Mouse (Mus musculus) olfactory bulb, adult 2 months (tissue): ENCODE measurements around the gene Tbc1d10a.

ENCODE experiments used
- CTCF ChIP-seq: fragments of 200-500 bp; IDR thresholded peaks from 2 replicates; pipeline ENCODE4 v1.5.1; 2012; ENCODE audit warnings: low read depth, mild to moderate bottlenecking, low read length, moderate library complexity; ENCODE audit not compliant: insufficient read depth
- POLR2A ChIP-seq: fragments of 200-500 bp; IDR thresholded peaks from 2 replicates; pipeline ENCODE4 v1.6.1; 2012; ENCODE audit warnings: mild to moderate bottlenecking, low read depth, low read length, moderate library complexity; ENCODE audit not compliant: insufficient read depth

- TF ChIP-seq POLR2A: no peak
- no peak for TF ChIP-seq CTCF
These were observed 40.2 kb upstream of the Tbc1d10a start for GRCm38 (mm10) chr11:4146381-4146780.
